Mouse (Mus musculus) limb, embryonic 11.5 days (tissue): ENCODE results near the gene Fbxo3. TPM values are rescaled to one million over a fixed set of nuclear protein-coding genes. Genes with fewer than 3 reads are reported as not detected.

Experiments used
- ATAC-seq: fragments of 200-750 bp; cut with Nextera tagmentation; 2 replicates; pipeline ENCODE4 v1.8.0; 2017; ENCODE audit warnings: low read depth; ENCODE audit not compliant: insufficient number of reproducible peaks, low FRiP score, low TSS enrichment
- DNase-seq: peaks from one replicate; pipeline ENCODE4 v3.0.0-alpha.2; 2015; ENCODE audit warnings: low spot score
- H3K27ac ChIP-seq: fragments of 300-500 bp; sonication (generic); replicated peaks from 2 replicates; pipeline ENCODE4 v1.5.1; 2014; ENCODE audit warnings: low read depth, mild to moderate bottlenecking, low read length
- H3K27me3 ChIP-seq: fragments of 300-500 bp; sonication (generic); 2 replicates; pipeline ENCODE4 v1.6.1; 2014; ENCODE audit warnings: mild to moderate bottlenecking, low read length, mixed read lengths; ENCODE audit not compliant: control insufficient read depth, insufficient read depth
- H3K36me3 ChIP-seq: fragments of 300-500 bp; sonication (generic); 2 replicates; pipeline ENCODE4 v1.6.1; 2014; ENCODE audit warnings: mild to moderate bottlenecking, low read length, moderate library complexity, mixed read lengths; ENCODE audit not compliant: control insufficient read depth, insufficient read depth
- H3K4me1 ChIP-seq: fragments of 300-500 bp; sonication (generic); 2 replicates; pipeline ENCODE4 v1.6.1; 2014; ENCODE audit warnings: low read length, mixed read lengths; ENCODE audit not compliant: control insufficient read depth, insufficient read depth
- H3K4me2 ChIP-seq: fragments of 300-500 bp; sonication (generic); 2 replicates; pipeline ENCODE4 v1.6.1; 2014; ENCODE audit warnings: low read depth, mild to moderate bottlenecking, moderate library complexity; ENCODE audit not compliant: severe bottlenecking
- H3K4me3 ChIP-seq: fragments of 300-500 bp; sonication (generic); 2 replicates; pipeline ENCODE4 v1.5.1; 2014; ENCODE audit warnings: low read depth, low read length
- H3K9ac ChIP-seq: fragments of 300-500 bp; sonication (generic); 2 replicates; pipeline ENCODE4 v1.6.1; 2014; ENCODE audit warnings: mild to moderate bottlenecking, low read length
- H3K9me3 ChIP-seq: fragments of 300-500 bp; sonication (generic); 2 replicates; pipeline ENCODE4 v1.6.1; 2016; ENCODE audit warnings: low read length; ENCODE audit not compliant: control insufficient read depth
- WGBS: fragments of 180-500 bp; shearing (Covaris S2); extraction: QIAGEN DNeasy Blood & Tissue Kit; methylation state at CpG from one replicate; pipeline ENCODE4 v1.1.7; 2014; 5-methylcytosine and 5-hydroxymethylcytosine counted together
- polyA plus RNA-seq: library from polyadenylated mRNA; unstranded; fragments of >200 nt; fragmentation: Nextera tagmentation; extraction: Ambion mirVana; gene quantifications from 2 replicates; pipeline ENCODE4 v1.2.1, GENCODE M21; 2014

The Fbxo3 gene
- polyA plus RNA-seq, 1 experiment from 2014 or later = 53.0 TPM

DNA sequence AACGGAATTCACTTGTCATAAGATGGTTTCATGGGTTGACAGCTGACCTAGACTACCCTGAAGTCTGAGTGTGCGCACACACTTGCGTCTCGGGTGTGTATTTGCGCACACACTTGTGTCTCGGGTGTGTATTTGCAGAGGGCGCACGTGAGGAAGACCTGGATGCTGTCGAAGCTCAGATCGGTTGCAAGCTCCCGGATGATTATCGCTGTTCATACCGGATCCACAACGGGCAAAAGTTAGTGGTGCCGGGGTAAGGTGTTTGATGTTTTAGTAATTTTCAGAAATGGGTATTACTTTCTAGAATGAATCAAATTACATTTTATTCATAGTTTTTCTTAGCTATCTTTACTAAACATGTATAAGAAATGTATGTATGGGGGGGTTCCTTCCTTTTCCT, 15.2 kb downstream of the Fbxo3 start:
- ATAC-seq = no peak
- no peak overlapping the region for H3K4me3 ChIP-seq

DNA sequence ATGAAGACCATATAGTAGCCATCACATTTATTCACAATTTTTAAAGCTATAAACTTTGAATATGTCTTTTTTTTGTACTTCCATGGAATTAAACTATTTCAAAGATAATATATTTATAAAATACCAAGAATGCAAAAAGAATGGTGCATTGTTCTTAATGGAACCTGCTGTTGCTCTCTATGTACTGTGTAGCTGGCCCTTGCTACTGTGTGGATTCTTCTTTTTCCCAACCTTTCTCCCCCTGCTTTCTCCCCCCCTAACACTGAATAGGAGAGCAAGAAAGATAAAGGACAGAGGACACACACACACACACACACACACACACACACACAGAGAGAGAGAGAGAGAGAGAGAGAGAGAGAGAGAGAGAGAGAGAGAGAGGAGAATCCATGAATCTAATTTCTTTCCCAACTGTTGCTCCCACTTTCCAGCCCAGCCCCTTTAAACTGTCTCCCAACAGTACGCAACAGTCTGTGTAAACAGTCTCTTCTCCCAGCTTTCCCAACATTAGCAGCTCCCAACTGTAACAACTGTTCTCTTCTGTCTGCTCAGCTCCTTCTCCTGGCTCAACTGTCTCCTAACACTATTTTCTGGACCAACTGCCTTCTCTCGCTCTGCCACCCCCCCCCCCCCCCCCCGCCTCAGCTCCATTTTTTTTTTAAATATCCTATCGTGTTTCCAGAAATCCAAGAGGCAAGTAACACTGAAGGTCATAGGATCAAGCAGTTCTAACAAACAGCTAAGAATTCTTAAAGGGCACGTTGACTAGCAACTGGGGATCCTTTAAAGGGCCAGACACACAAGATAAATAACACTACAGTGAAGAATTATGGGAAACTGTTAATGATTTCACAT, 16.3 kb downstream of the Fbxo3 start:
- no peak overlapping the region for H3K4me2 ChIP-seq
- 64% methylated on average over 5 of the region's 5 CpGs for WGBS
- H3K27me3 ChIP-seq = no peaks in the 10 kb centered on the region
- peaks cover 2% of the 10 kb centered on the region for H3K36me3 ChIP-seq
- no peak overlapping the region for H3K4me3 ChIP-seq
- no peaks in the 10 kb centered on the region for H3K4me1 ChIP-seq
- DNase-seq = no peak
- no peak for ATAC-seq
- no peak overlapping the region for H3K27ac ChIP-seq
- H3K9ac ChIP-seq = no peak overlapping the region
- H3K9me3 ChIP-seq = no peaks in the 10 kb centered on the region

More for the DNA sequence above, 15.2 kb downstream of the Fbxo3 start:
- H3K36me3 ChIP-seq = peaks cover 2% of the 10 kb centered on the region
- no peaks in the 10 kb centered on the region for H3K9me3 ChIP-seq
- 95% methylated on average over 15 of the region's 15 CpGs for WGBS
- no peaks in the 10 kb centered on the region for H3K27me3 ChIP-seq
- H3K4me1 ChIP-seq = no peaks in the 10 kb centered on the region
- no peak overlapping the region for H3K9ac ChIP-seq
- no peak overlapping the region for H3K4me2 ChIP-seq
- DNase-seq = no peak
- no peak overlapping the region for H3K27ac ChIP-seq

DNA sequence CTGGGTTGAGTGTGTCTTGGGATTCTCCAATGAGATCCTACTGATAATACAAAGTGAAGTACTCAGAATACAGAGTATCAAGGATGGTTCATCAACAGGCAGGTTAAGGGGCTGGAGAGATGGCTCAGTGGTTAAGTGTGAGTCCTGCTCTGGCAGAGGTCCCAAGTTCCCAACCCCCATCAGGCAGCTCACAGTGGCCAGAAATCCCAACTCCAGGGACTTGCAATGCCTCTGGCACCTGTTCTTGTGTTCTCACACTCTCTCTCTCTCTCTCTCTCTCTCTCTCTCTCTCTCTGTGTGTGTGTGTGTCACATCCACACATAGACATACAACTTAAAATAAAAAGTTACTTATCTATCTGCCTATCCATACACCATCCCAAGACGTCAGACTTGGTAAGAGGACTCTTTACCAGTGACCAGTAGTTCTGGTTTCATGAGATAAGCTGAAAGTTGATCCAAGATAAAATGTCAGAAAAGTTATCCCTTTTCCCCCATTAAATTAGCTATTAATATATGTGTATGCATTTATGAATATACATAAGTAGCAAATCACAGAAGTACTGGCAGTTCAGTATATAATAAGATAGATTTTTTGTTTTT, 17.1 kb downstream of the Fbxo3 start:
- 86% methylated on average over 1 of the region's 1 CpGs for WGBS
- Histone ChIP-seq H3K36me3 (peaks cover 2% of the 10 kb centered on the region), H3K27ac (no peak overlapping the region)

DNA sequence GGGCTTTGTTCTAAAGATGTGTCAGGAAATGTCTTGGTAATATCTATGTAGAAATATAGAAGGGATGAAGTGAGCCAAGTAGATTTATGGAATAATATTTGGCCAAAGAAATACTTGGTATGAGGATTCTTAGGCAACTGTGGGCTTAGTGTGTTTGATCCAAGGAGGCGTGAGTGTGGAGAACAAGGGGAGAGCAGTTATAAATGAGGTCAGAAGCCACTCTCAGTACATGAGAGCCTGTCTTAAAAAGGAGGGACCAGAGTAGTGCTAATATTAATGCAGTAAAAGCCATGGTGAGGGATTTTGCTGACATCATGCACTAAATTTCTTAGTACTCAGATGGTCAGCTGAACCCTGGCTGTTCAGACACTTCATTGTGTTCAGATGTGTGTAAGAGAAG, 30.9 kb downstream of the Fbxo3 start:
- Histone ChIP-seq H3K4me1 (no peaks in the 10 kb centered on the region), H3K4me3 (no peak overlapping the region), H3K9me3 (no peaks in the 10 kb centered on the region), H3K4me2 (no peak overlapping the region), H3K27ac (no peak overlapping the region), H3K27me3 (no peaks in the 10 kb centered on the region), H3K36me3 (peaks cover 12% of the 10 kb centered on the region; the same call in 1 of the 2 replicates), H3K9ac (no peak overlapping the region)
- 94% methylated on average over 1 of the region's 1 CpGs for WGBS
- ATAC-seq (no peak), DNase-seq (no peak)

More for the DNA sequence above, 17.1 kb downstream of the Fbxo3 start:
- H3K4me3 ChIP-seq = no peak overlapping the region
- H3K4me1 ChIP-seq = no peaks in the 10 kb centered on the region
- no peaks in the 10 kb centered on the region for H3K9me3 ChIP-seq
- no peak overlapping the region for H3K4me2 ChIP-seq
- no peak for ATAC-seq
- no peak for DNase-seq
- H3K27me3 ChIP-seq = no peaks in the 10 kb centered on the region
- H3K9ac ChIP-seq = no peak overlapping the region

GRCm38 (mm10) chr2:104058954-104059353, 31.4 kb downstream of the Fbxo3 start:
- DNase-seq = no peak
- no peak for ATAC-seq
- Histone ChIP-seq H3K27ac (no peak overlapping the region), H3K9me3 (no peaks in the 10 kb centered on the region), H3K4me1 (no peaks in the 10 kb centered on the region), H3K4me2 (no peak overlapping the region), H3K9ac (no peak overlapping the region), H3K36me3 (peaks cover 12% of the 10 kb centered on the region; the same call in 1 of the 2 replicates), H3K27me3 (no peaks in the 10 kb centered on the region), H3K4me3 (no peak overlapping the region)
- 90% methylated on average over 4 of the region's 4 CpGs for WGBS

DNA sequence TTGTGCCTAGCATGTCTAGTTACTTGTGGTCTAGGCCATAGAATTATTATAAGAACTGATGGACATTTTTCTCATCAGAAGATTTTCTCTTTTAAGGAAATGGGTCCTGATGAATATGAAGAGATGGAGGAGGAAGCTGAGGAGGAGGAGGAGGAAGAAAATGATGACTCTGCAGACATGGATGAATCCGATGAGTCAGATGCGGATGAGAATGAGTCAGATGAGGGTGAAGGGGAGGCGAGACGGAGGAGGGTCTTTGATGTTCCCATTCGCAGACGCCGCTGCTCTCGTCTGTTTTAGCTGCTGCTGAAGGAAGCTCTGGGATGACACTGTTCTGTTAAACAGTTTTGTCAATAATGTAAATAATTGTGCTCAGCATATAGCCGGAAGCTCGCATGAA, 32.3 kb downstream of the Fbxo3 start:
- Histone ChIP-seq H3K9me3 (no peaks in the 10 kb centered on the region), H3K36me3 (peaks cover 12% of the 10 kb centered on the region; the same call in 1 of the 2 replicates), H3K4me3 (no peak overlapping the region), H3K4me1 (no peaks in the 10 kb centered on the region), H3K27me3 (no peaks in the 10 kb centered on the region), H3K4me2 (no peak overlapping the region), H3K9ac (no peak overlapping the region), H3K27ac (no peak overlapping the region)
- WGBS = 80% methylated on average over 10 of the region's 10 CpGs
- DNase-seq = no peak
- ATAC-seq = no peak

- Histone ChIP-seq H3K4me1 (no peaks in the 10 kb centered on the region), H3K4me2 (no peak overlapping the region), H3K36me3 (peaks cover 10% of the 10 kb centered on the region; the same call in 1 of the 2 replicates), H3K9me3 (no peaks in the 10 kb centered on the region), H3K9ac (no peak overlapping the region), H3K4me3 (no peak overlapping the region), H3K27me3 (no peaks in the 10 kb centered on the region), H3K27ac (no peak overlapping the region)
- WGBS = 95% methylated on average over 6 of the region's 6 CpGs
- DNase-seq (no peak), ATAC-seq (no peak)
Measured at GRCm38 (mm10) chr2:104060996-104061395, 33.5 kb downstream of the Fbxo3 start.

DNA sequence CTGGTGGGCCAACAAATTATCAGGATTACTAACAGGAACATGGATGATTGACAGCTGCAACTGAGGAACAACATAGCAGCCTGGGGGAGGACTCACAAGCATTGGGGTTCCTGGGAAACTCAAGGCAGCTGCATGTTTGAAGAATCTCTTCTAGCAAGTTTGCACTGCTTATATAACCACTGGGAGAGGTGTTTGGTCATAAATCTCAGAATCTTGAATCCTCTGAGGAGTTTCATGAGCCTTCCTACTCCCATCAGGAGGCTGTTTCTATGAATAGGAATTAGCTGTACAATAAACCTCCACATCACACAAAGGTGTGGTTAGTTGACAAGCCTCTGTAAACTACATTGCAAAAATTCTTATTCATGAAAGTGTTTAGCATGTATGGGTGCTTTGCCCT, 35.1 kb downstream of the Fbxo3 start:
- H3K36me3 ChIP-seq = peaks cover 10% of the 10 kb centered on the region; the same call in 1 of the 2 replicates
- no peak overlapping the region for H3K4me2 ChIP-seq
- no peaks in the 10 kb centered on the region for H3K9me3 ChIP-seq
- H3K27me3 ChIP-seq = no peaks in the 10 kb centered on the region
- no peak overlapping the region for H3K4me3 ChIP-seq
- DNase-seq (no peak), ATAC-seq (no peak)
- no peak overlapping the region for H3K27ac ChIP-seq
- no peak overlapping the region for H3K9ac ChIP-seq
- no peaks in the 10 kb centered on the region for H3K4me1 ChIP-seq
